Mouse (Mus musculus): ENCODE measurements around the gene Chd9. TPM values are rescaled to one million over a fixed set of nuclear protein-coding genes. Genes with fewer than 3 reads are reported as not detected.

Chd9 gene
- polyA plus RNA-seq, 1 experiment from 2014 or later: 81.9 TPM

- WGBS: 78% methylated on average over 6 of the region's 6 CpGs
- Histone ChIP-seq H3K9ac (no peak overlapping the region), H3K4me1 (no peaks in the 10 kb centered on the region), H3K4me2 (no peak overlapping the region), H3K36me3 (no peaks in the 10 kb centered on the region), H3K9me3 (no peaks in the 10 kb centered on the region), H3K27ac (no peak overlapping the region), H3K4me3 (no peak overlapping the region), H3K27me3 (no peaks in the 10 kb centered on the region)
- ATAC-seq (ENCODE audit: borderline replicate concordance, extremely low read depth, low FRiP score, low TSS enrichment): no peak
Measured at GRCm38 (mm10) chr8:90843127-90843526, 15.0 kb downstream of the Chd9 start.

GRCm38 (mm10) chr8:90844179-90844967 is 16.2 kb downstream of the Chd9 start:
- Histone ChIP-seq H3K4me2 (no peak overlapping the region), H3K27ac (no peak overlapping the region), H3K9me3 (no peaks in the 10 kb centered on the region), H3K4me1 (no peaks in the 10 kb centered on the region), H3K4me3 (no peak overlapping the region), H3K36me3 (no peaks in the 10 kb centered on the region), H3K27me3 (no peaks in the 10 kb centered on the region), H3K9ac (no peak overlapping the region)
- WGBS: 64% methylated on average over 9 of the region's 9 CpGs
- no peak for ATAC-seq (ENCODE audit: borderline replicate concordance, extremely low read depth, low FRiP score, low TSS enrichment)

DNA sequence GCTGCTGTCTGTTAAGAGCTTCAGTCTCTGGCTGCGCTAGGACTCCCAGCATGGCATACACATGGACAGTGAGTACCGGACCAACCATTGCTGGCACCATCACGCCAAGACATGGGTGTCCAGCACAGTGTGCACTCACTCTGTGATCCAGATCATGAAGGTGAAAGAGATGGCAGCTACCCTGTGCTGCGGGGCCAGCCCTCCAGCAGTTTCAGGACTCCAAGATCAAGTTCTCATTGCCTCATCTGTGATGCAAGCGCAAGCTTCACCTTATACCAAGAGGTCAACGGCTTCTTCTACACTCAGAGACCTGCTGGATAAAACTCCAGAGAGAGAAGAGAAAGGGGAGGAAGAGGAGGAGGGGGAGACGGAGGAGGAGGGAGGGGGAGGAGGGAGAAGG is 19.8 kb downstream of the Chd9 start:
- Histone ChIP-seq H3K4me2 (no peak overlapping the region), H3K9me3 (no peaks in the 10 kb centered on the region), H3K4me3 (no peak overlapping the region), H3K27me3 (no peaks in the 10 kb centered on the region), H3K36me3 (no peaks in the 10 kb centered on the region), H3K4me1 (no peaks in the 10 kb centered on the region), H3K9ac (no peak overlapping the region), H3K27ac (no peak overlapping the region)
- ATAC-seq (ENCODE audit: borderline replicate concordance, extremely low read depth, low FRiP score, low TSS enrichment): no peak
- WGBS: 77% methylated on average over 7 of the region's 7 CpGs

DNA sequence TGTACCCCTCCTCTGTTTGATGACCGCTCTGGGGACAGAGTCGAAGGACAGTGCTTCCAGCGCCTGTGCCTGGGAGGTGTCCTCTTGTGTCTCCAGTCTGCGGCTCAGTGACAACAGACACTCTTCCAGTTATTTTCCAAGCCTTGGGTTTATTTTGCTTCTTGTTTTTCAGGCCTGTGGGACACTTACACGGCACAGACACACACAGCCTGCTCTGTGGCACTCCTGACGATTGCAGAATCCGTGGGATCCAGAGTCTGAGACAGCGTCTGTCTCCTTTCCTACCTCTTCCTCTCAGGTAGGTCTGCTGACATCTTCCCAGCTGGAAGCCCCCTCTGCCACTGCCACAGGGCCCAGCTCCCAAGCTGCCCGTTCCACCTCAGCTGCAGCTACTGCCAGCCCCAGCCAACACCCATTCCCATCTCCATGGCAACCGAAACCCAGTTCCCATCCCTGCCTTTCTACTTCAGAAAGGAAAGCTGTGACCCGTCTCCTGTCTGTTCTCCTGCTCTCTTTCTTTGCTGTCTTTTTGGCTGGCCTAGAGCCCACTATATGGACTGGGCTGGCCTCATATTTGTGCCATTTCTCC is 21.4 kb downstream of the Chd9 start:
- Histone ChIP-seq H3K27me3 (no peaks in the 10 kb centered on the region), H3K9me3 (no peaks in the 10 kb centered on the region), H3K27ac (no peak overlapping the region), H3K36me3 (no peaks in the 10 kb centered on the region), H3K9ac (no peak overlapping the region), H3K4me3 (no peak overlapping the region), H3K4me1 (peaks cover 7% of the 10 kb centered on the region), H3K4me2 (no peak overlapping the region)
- no peak for ATAC-seq (ENCODE audit: borderline replicate concordance, extremely low read depth, low FRiP score, low TSS enrichment)
- WGBS: 56% methylated on average over 11 of the region's 11 CpGs

GRCm38 (mm10) chr8:90851544-90851943 is 23.4 kb downstream of the Chd9 start:
- Histone ChIP-seq H3K9me3 (no peaks in the 10 kb centered on the region), H3K4me2 (no peak overlapping the region), H3K27me3 (no peaks in the 10 kb centered on the region), H3K4me1 (peaks cover 17% of the 10 kb centered on the region), H3K4me3 (no peak overlapping the region), H3K9ac (no peak overlapping the region), H3K36me3 (no peaks in the 10 kb centered on the region), H3K27ac (no peak overlapping the region)
- 56% methylated on average over 8 of the region's 8 CpGs for WGBS
- ATAC-seq (ENCODE audit: borderline replicate concordance, extremely low read depth, low FRiP score, low TSS enrichment): no peak

DNA sequence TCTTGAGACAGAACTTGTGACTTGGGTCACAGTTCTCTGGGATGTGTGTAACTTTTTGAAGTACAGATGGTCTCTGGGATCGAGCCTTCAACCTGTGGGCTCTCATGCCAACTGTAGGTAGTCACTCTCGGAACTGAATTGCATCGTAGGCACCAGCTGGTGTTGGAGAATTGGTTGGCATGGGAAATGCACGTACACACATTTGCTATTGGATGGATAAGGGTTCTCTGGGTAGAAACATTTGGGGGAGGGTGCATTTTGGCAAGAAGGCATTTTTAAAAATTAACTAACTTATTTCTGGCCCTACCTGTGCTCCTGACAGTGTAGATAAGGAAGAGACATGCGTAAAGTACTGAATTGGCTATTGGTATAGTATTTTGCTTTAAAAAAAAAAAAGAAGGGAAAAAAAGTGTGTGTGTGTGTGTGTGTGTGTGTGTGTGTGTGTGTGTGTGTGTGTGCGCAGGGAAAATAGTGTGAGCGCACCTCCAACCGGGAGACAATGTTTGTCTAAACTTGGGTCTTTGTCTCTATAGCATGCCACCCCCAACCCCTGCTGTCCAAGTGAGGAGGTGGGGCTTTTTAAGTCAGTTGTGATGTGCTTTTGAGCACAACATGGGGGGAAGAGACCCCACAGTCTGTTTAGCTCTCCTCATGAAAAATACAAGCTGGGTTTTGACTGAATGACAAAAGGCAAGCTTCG is 26.0 kb downstream of the Chd9 start:
- Histone ChIP-seq H3K9me3 (no peaks in the 10 kb centered on the region), H3K27ac (peak overlapping the region; percentile 61), H3K36me3 (no peaks in the 10 kb centered on the region), H3K4me3 (no peak overlapping the region), H3K4me2 (peak overlapping the region; percentile 35), H3K4me1 (peaks cover 17% of the 10 kb centered on the region), H3K27me3 (no peaks in the 10 kb centered on the region), H3K9ac (no peak overlapping the region)
- WGBS: 58% methylated on average over 9 of the region's 9 CpGs
- no peak for ATAC-seq (ENCODE audit: borderline replicate concordance, extremely low read depth, low FRiP score, low TSS enrichment)

- Histone ChIP-seq H3K36me3 (no peaks in the 10 kb centered on the region), H3K4me3 (no peak overlapping the region), H3K27me3 (no peaks in the 10 kb centered on the region), H3K27ac (peak overlapping the region; percentile 61), H3K4me2 (peak overlapping the region; percentile 35), H3K9me3 (no peaks in the 10 kb centered on the region), H3K9ac (no peak overlapping the region), H3K4me1 (peaks cover 17% of the 10 kb centered on the region)
- 7% methylated on average over 10 of the region's 10 CpGs for WGBS
- peak; percentile 79; the same call in 1 of the 2 replicates for ATAC-seq (ENCODE audit: borderline replicate concordance, extremely low read depth, low FRiP score, low TSS enrichment)
Measured at GRCm38 (mm10) chr8:90854671-90855161, 26.6 kb downstream of the Chd9 start.

- H3K27me3 ChIP-seq: no peaks in the 10 kb centered on the region
- no peak overlapping the region for H3K9ac ChIP-seq
- peaks cover 17% of the 10 kb centered on the region for H3K4me1 ChIP-seq
- H3K4me3 ChIP-seq: no peak overlapping the region
- H3K9me3 ChIP-seq: no peaks in the 10 kb centered on the region
- ATAC-seq (ENCODE audit: borderline replicate concordance, extremely low read depth, low FRiP score, low TSS enrichment): no peak
- no peaks in the 10 kb centered on the region for H3K36me3 ChIP-seq
- H3K4me2 ChIP-seq: no peak overlapping the region
- 87% methylated on average over 3 of the region's 3 CpGs for WGBS
- no peak overlapping the region for H3K27ac ChIP-seq
Measured at GRCm38 (mm10) chr8:90856171-90856570, 28.0 kb downstream of the Chd9 start.

DNA sequence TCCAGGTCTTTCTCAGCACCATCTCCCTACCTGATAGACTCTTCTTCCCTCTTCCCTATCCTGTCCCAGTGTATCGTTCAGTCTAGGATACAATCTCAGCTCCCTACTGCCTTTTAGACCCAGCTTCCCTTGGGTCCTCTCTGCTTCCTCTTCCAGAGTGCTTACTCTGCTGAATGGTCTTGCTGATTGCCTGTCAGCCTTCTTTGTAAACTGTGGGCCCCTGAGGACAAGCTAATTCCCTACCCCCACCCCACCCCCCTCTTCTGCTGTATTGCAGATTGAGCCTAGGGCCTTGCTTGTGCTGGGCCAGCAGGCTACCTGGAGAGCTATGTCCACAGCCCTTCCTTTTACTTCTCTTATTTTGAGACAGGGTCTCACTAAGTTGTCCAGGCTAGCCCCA is 28.8 kb downstream of the Chd9 start:
- no peak for ATAC-seq (ENCODE audit: borderline replicate concordance, extremely low read depth, low FRiP score, low TSS enrichment)
- no peak overlapping the region for H3K4me2 ChIP-seq
- H3K27ac ChIP-seq: no peak overlapping the region
- H3K27me3 ChIP-seq: no peaks in the 10 kb centered on the region
- no peak overlapping the region for H3K9ac ChIP-seq
- 54% methylated on average over 1 of the region's 1 CpGs for WGBS
- no peaks in the 10 kb centered on the region for H3K36me3 ChIP-seq
- no peak overlapping the region for H3K4me3 ChIP-seq
- no peaks in the 10 kb centered on the region for H3K9me3 ChIP-seq
- H3K4me1 ChIP-seq: peaks cover 25% of the 10 kb centered on the region

- Histone ChIP-seq H3K4me2 (no peak overlapping the region), H3K4me1 (peaks cover 29% of the 10 kb centered on the region), H3K36me3 (no peaks in the 10 kb centered on the region), H3K27me3 (no peaks in the 10 kb centered on the region), H3K9me3 (no peaks in the 10 kb centered on the region), H3K9ac (no peak overlapping the region), H3K27ac (no peak overlapping the region), H3K4me3 (no peak overlapping the region)
- 92% methylated on average over 2 of the region's 2 CpGs for WGBS
- no peak for ATAC-seq (ENCODE audit: borderline replicate concordance, extremely low read depth, low FRiP score, low TSS enrichment)
Measured at GRCm38 (mm10) chr8:90858071-90858470, 29.9 kb downstream of the Chd9 start.

DNA sequence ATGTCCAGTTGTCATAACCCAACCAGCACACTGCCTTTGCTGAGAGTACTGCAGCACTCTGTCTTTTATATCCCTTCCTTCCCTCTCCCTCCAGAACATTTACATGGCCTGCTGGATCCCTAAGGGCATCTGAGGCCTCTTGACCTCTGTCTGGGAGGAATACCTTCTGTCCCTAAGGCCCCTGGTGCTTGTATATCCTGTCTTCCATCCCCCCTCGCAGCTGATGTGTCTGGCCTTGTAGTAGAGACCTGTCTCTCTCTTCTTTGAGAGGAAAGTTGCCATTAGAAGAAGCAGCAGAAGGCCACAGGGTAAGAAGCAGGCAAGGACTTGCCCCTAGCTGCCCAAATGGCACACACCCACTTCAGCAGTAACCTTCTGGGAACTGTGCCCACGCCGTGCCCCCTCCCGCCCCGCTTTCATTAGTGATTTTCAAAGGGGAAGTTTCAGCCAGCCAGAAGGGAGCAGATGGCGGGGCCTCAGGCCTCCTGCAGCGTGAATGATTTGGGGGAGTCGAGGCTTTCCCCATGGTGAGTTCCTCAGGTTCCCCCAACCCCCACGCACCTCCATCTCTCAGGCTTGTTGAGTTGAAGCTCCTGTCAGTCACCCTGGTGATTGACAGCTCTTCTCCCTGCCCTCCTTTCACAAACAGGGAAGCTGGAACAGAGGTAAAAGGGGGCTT is 33.3 kb downstream of the Chd9 start:
- peaks cover 12% of the 10 kb centered on the region for H3K4me1 ChIP-seq
- H3K9me3 ChIP-seq: no peaks in the 10 kb centered on the region
- no peak overlapping the region for H3K4me3 ChIP-seq
- H3K4me2 ChIP-seq: peak overlapping the region; percentile 4; the same call in 1 of the 2 replicates
- WGBS: 21% methylated on average over 9 of the region's 9 CpGs
- H3K27me3 ChIP-seq: no peaks in the 10 kb centered on the region
- H3K27ac ChIP-seq: peak overlapping the region; percentile 75
- H3K36me3 ChIP-seq: no peaks in the 10 kb centered on the region
- no peak; the same call in 1 of the 2 replicates for ATAC-seq (ENCODE audit: borderline replicate concordance, extremely low read depth, low FRiP score, low TSS enrichment)
- peak overlapping the region; percentile 9; the same call in 1 of the 2 replicates for H3K9ac ChIP-seq

Measured in lung, embryonic 15.5 days (tissue).